Mouse (Mus musculus): ENCODE measurements around the gene Slc7a4. TPM values are rescaled to one million over a fixed set of nuclear protein-coding genes. Genes with fewer than 3 reads are reported as not detected.

Gene Slc7a4
- polyA plus RNA-seq (2014; fragmentation: Illumina TruSeq; extraction: RNeasy Lipid Tissue Mini Kit (QIAGEN cat#74804); ENCODE audit: low read depth, low replicate concordance): 0.81 TPM

GRCm38 (mm10) chr16:17583064-17583463 is at the start of gene Slc7a4:
TSS of gene Slc7a4 (minus strand) at chr16:17583214.

DNA sequence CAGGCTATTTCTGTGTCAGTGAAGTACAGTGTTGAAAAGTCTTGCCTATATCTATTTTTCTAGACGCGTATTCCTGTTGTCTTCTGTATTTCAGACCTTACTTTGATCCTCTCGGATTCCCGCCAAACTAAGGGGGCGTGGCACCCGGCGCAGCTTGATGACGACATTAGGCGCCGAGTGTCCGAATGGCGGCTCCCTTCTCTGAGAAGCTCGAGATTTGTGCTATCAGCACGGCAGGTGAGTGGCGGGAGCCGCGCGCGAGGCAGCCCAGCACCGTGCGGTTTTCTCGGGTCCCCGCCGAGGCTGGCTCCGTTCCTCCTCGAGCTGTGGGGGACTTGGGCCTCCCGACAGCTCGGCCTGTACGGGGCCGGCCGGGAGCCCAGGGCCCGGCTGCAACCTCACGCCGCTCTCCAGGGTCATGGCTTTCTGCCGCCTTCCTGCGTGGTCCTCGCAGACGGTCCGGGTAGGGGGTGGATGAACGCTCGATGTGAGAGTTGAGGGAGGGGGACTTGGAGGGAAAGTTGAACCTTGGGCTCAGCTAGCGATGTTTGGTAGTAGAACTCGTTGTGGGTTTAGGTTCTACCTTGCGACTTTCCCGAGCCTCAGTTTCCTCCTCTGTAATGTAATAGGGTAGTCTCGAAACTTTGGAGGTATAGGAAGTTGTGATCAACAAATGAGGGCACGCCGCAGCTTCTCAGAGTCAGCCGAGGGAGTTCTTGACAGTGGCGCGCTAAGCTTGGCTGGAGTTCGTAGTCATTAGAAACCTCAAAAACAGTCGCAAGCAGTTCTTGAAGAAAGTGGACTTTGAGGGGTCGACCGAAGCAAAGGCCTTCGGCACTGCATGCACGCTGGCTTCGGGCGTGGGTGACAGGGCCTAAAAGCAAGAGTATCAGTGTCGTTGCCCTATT is 36.4 kb upstream of the Slc7a4 start, which contains the start of gene Smpd4:
Gene Smpd4 (plus strand): TSS at position 157 of the 908 bp plus-strand sequence.

GRCm38 (mm10) chr16:17561751-17562208 is 21.2 kb downstream of the Slc7a4 start, which contains the start of gene P2rx6:
TSS of gene P2rx6 (plus strand) at chr16:17561885.

GRCm38 (mm10) chr16:17561128-17561750 is 21.8 kb downstream of the Slc7a4 start, which contains the start of gene Lrrc74b:
TSS of gene Lrrc74b (minus strand) at chr16:17561247.

DNA sequence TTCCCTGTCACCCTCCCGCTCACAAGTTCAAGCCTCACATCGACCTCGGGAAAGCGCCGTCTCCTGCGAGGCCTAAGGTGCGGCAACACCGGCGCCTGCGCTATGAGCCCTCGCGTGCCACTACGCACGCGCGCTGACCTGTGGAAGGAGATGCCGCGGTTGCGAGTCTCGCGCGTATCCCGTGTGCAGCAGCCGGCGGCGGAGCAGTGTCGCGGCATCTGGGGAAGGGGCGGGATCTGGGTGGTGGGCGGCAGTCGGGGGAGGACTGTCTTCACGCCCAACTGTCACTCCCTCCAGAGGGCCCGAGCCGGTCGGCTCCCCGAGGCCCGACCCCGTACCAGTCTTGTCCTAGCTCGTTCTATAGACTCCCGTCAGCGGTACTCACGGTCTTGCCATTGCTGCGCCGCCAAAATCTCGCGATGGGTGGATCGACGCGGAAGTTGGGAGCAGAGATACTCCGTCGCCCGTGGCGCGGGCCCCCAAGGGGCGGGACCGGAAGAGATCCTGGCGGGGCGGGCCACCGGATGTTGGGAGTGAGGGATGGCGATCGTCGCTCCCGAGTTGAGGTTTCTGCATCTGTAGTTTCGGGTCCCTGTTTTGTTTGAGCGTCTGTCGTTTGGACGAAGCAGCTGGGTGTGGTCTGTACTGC is 52.2 kb downstream of the Slc7a4 start, which contains the start of gene Thap7:
Gene Thap7 (minus strand): TSS at position 497 of the 649 bp plus-strand sequence.

Other genes starting within 250 kb of the Slc7a4 start
- gene Snap29, start 177.2 kb downstream of the Slc7a4 start, polyA plus RNA-seq (2014; fragmentation: Illumina TruSeq; extraction: RNeasy Lipid Tissue Mini Kit (QIAGEN cat#74804); ENCODE audit: low read depth, low replicate concordance): 51.2 TPM
- gene Pi4ka, start 176.9 kb downstream of the Slc7a4 start, polyA plus RNA-seq (2014; fragmentation: Illumina TruSeq; extraction: RNeasy Lipid Tissue Mini Kit (QIAGEN cat#74804); ENCODE audit: low read depth, low replicate concordance): 39.1 TPM
- 9.1 TPM for gene Crkl, start 131.2 kb downstream of the Slc7a4 start, polyA plus RNA-seq (2014; fragmentation: Illumina TruSeq; extraction: RNeasy Lipid Tissue Mini Kit (QIAGEN cat#74804); ENCODE audit: low read depth, low replicate concordance)
- 0.34 TPM for gene Aifm3, start 93.6 kb downstream of the Slc7a4 start, polyA plus RNA-seq (2014; fragmentation: Illumina TruSeq; extraction: RNeasy Lipid Tissue Mini Kit (QIAGEN cat#74804); ENCODE audit: low read depth, low replicate concordance)
- gene Lztr1, start 74.5 kb downstream of the Slc7a4 start, polyA plus RNA-seq (2014; fragmentation: Illumina TruSeq; extraction: RNeasy Lipid Tissue Mini Kit (QIAGEN cat#74804); ENCODE audit: low read depth, low replicate concordance): 7.8 TPM
- 3.6 TPM for gene Thap7, start 52.1 kb downstream of the Slc7a4 start, polyA plus RNA-seq (2014; fragmentation: Illumina TruSeq; extraction: RNeasy Lipid Tissue Mini Kit (QIAGEN cat#74804); ENCODE audit: low read depth, low replicate concordance)
- gene Lrrc74b, start 22.0 kb downstream of the Slc7a4 start, polyA plus RNA-seq (2014; fragmentation: Illumina TruSeq; extraction: RNeasy Lipid Tissue Mini Kit (QIAGEN cat#74804); ENCODE audit: low read depth, low replicate concordance): 0.31 TPM
- 0.21 TPM for gene P2rx6, start 21.3 kb downstream of the Slc7a4 start, polyA plus RNA-seq (2014; fragmentation: Illumina TruSeq; extraction: RNeasy Lipid Tissue Mini Kit (QIAGEN cat#74804); ENCODE audit: low read depth, low replicate concordance)
- gene Smpd4, start 36.1 kb upstream of the Slc7a4 start, polyA plus RNA-seq (2014; fragmentation: Illumina TruSeq; extraction: RNeasy Lipid Tissue Mini Kit (QIAGEN cat#74804); ENCODE audit: low read depth, low replicate concordance): 70.4 TPM
- 18.4 TPM for gene Ccdc74a, start 63.3 kb upstream of the Slc7a4 start, polyA plus RNA-seq (2014; fragmentation: Illumina TruSeq; extraction: RNeasy Lipid Tissue Mini Kit (QIAGEN cat#74804); ENCODE audit: low read depth, low replicate concordance)
- gene Med15, start 149.7 kb upstream of the Slc7a4 start, polyA plus RNA-seq (2014; fragmentation: Illumina TruSeq; extraction: RNeasy Lipid Tissue Mini Kit (QIAGEN cat#74804); ENCODE audit: low read depth, low replicate concordance): 9.5 TPM
- 4.0 TPM for gene Klhl22, start 176.4 kb upstream of the Slc7a4 start, polyA plus RNA-seq (2014; fragmentation: Illumina TruSeq; extraction: RNeasy Lipid Tissue Mini Kit (QIAGEN cat#74804); ENCODE audit: low read depth, low replicate concordance)
- gene Scarf2, start 214.1 kb upstream of the Slc7a4 start, polyA plus RNA-seq (2014; fragmentation: Illumina TruSeq; extraction: RNeasy Lipid Tissue Mini Kit (QIAGEN cat#74804); ENCODE audit: low read depth, low replicate concordance): not detected
- 1.3 TPM for gene B830017H08Rik, start 249.9 kb upstream of the Slc7a4 start, polyA plus RNA-seq (2014; fragmentation: Illumina TruSeq; extraction: RNeasy Lipid Tissue Mini Kit (QIAGEN cat#74804); ENCODE audit: low read depth, low replicate concordance)

Measured in testis, adult 10 weeks (tissue).